Mouse (Mus musculus): Measurements from ENCODE around the gene Ntf5.
"Not testable (repeated sequence)": the region's sequence is repeated elsewhere in the genome, so short reads cannot be mapped to it uniquely, and the experiment has no call there.

Gene Ntf5

DNA sequence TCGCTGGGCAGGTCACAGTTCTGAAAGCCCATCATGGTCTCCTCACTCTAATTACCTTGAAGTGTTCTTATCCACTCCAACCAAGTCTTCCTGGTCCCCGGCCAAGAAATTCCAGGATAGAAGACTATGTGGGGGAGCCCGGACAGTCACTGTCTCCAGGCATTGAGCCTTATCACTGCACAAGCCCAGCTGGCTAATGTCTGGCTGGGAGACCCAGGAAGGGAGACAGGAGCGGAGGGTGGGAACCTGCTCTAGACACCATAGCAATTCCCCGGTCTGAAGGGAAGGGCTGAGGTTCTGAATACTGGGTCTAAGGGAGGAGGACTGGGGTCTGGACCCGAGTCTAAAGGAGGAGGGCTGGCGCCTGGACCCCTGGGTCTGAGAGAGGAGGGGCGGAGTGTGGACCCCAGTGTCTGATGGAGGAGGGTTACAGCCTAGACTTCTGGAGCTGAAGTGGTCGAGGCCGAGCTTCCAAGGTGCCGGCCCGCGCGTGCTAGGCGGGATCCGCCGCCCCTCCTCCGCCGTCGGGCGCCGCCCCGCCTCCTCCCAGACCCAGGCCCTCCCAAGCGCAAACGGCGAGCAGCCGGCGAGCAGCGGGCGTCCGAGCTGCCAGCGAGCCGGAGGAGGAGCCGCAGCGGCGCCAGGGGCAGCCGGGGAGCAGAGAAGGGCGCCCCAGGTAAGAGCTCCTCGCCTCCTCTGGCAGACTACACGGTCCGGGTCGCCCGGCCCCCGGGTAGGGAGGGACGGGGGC, at the start of gene Ntf5:
Ntf5 (plus strand) TSS at position 583 of the 751 bp plus-strand sequence.
- no peak for DNase-seq (ENCODE audit: low spot score in 2 of 2)

DNA sequence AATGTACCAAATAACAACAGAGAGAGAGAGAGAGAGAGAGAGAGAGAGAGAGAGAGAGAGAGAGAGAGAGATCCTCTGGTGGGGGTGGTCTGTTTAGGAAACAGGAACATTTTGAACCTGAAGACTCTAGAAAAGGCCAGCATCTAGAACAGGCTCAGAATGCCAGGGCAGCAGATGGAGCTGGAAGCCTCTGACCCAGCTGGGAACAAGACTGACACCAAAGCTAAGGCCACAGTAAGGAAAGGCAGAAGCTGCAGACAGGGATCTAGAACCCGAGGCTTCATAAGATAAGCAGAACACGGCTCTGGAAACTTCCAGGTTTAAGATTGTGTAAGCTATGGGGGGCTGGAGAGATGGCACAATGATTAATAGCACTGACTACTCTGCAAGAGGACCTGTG, 49.5 kb upstream of the Ntf5 start:
- no peak for DNase-seq (ENCODE audit: low spot score in 2 of 2)

GRCm38 (mm10) chr7:45365742-45366651, 47.5 kb upstream of the Ntf5 start:
- DNase-seq (ENCODE audit: low spot score in 2 of 2): peak in 1 of 2 experiments; percentile 67

DNA sequence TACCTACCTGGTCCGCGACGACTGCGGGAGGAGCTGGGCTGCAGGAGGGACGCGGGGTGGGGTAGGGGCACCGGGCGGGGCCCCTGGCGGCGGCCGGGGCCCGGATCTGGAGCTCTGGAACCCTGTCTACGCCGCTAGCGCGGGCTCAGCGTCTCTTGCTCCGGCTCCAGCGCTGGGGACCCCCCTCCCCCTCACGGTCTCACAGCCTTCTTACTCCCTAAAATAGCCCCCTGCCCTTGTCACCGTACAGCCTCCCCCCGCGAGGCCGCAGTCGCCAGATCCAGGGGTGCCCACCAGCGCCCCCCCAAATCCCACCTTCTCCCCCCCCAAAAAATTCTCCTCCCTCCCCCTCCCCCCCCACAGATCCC, 46.9 kb upstream of the Ntf5 start, which contains the start of gene Ppfia3:
Ppfia3 (minus strand) TSS at position 368 of the 368 bp plus-strand sequence.
- DNase-seq (ENCODE audit: low spot score in 2 of 2): no peak

- DNase-seq (ENCODE audit: low spot score in 2 of 2): peak; percentile 99
These were observed 46.2 kb upstream of the Ntf5 start for GRCm38 (mm10) chr7:45367020-45367880.

DNA sequence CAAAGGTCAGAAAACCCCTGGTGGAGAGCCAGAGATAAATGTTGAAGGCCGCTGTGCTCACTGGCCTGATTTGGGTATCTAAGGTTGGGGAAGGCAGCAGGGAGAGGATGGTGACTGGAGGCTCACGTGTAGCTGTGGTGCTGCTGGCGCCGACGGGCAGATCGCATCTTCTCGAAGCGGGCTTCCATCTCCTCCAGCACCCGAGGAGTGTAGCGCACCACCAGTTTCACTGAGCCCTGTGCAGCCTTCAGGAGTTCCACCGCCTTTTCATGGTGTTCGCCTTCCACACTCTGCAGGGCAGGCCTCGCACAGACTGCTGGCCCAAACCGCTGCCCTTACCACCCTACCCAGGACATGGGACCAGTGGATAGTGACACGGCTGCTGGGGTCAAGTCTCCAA, 45.3 kb upstream of the Ntf5 start:
- DNase-seq (ENCODE audit: low spot score in 2 of 2): peak; percentile 54 to 63

- DNase-seq (ENCODE audit: low spot score in 2 of 2): peak in 1 of 2 experiments; percentile 56
These were observed 44.3 kb upstream of the Ntf5 start for GRCm38 (mm10) chr7:45369022-45369745.

- DNase-seq (ENCODE audit: low spot score in 2 of 2): peak in 1 of 2 experiments; percentile 73
These were observed 43.5 kb upstream of the Ntf5 start for GRCm38 (mm10) chr7:45369836-45370474.

DNA sequence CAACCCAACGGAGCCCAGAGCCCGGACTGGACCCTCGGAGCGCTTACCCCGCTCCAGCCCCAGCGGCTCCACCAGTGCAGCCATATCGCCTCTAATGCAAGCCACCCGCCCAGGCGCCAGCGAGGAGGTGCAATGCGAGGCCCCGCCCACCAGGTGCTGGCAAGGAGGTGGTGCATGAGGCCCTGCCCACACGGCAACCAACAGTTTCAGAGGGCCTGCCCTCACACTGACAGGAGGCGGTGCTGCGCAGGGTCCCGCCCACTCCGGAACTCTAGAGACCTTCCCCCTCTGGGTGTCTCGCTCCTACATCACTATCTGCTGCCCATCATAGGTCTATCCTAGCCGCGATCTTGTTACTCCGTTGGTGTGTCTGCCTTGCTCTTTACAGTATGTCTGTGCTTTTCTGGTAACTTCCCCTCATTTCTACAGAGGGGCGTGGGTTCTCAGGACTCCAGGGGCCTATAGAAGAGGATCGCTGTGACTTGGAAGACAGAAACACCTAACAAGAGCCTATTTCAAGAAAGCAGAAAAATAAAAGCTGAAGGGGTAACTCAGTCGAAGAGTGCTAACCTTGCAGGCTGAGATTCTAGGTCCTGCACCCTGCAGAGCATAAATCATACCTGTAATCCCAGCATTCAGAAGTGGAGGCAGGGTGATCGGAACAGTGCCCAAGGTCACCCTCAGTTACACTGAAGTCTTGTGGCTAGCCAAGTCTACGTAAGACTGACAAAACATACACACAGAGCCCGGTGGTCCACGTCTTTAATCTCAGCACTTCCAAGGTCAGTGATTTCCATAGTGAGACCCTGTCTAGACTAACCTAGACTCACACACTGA, 42.8 kb upstream of the Ntf5 start, which contains the start of gene Lin7b:
Lin7b (minus strand) TSS at position 109 of the 837 bp plus-strand sequence.
- peak; percentile 95 to 96 for DNase-seq (ENCODE audit: low spot score in 2 of 2)

- no peak for DNase-seq (ENCODE audit: low spot score in 2 of 2)
These were observed 41.1 kb upstream of the Ntf5 start for GRCm38 (mm10) chr7:45372371-45372770.

- no peak for DNase-seq (ENCODE audit: low spot score in 2 of 2)
These were observed 38.9 kb upstream of the Ntf5 start for GRCm38 (mm10) chr7:45374620-45375019.

- DNase-seq (ENCODE audit: low spot score in 2 of 2): peak in 1 of 2 experiments; percentile 71
These were observed 37.4 kb upstream of the Ntf5 start for GRCm38 (mm10) chr7:45376057-45376456.

GRCm38 (mm10) chr7:45386077-45386476, 27.4 kb upstream of the Ntf5 start:
- peak in 1 of 2 experiments; percentile 16 for DNase-seq (ENCODE audit: low spot score in 2 of 2)

GRCm38 (mm10) chr7:45395129-45395541, 18.4 kb upstream of the Ntf5 start:
- DNase-seq (ENCODE audit: low spot score in 2 of 2): peak; percentile 78 to 85

GRCm38 (mm10) chr7:45395578-45396336, 17.7 kb upstream of the Ntf5 start, which contains the start of gene Snrnp70:
Gene Snrnp70 (minus strand): TSS chr7:45395742.
- peak; percentile 100 for DNase-seq (ENCODE audit: low spot score in 2 of 2)

- DNase-seq (ENCODE audit: low spot score in 2 of 2): not testable (repeated sequence)
These were observed 17.1 kb upstream of the Ntf5 start for GRCm38 (mm10) chr7:45396337-45396775.

DNA sequence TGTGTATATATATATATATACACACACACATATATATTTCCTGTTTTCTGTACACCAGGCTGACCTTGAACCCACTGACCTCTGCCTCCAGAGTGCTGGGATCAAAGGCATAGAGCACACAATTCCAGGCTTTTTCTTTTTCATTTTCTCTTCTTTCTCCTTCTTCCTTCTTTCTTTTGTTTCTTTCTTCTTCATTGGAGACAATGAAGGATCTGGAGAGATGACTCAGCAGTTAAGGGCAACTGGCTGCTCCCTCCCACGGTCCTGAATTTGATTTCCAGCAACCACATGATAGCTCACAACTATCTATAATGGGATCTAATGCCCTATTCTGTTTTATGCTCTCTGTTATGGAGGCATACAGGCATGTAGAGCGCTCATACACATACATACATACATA, 16.7 kb upstream of the Ntf5 start:
- no peak for DNase-seq (ENCODE audit: low spot score in 2 of 2)

GRCm38 (mm10) chr7:45401521-45402085, 11.9 kb upstream of the Ntf5 start:
- DNase-seq (ENCODE audit: low spot score in 2 of 2): peak in 1 of 2 experiments; percentile 17
